Mouse (Mus musculus) activated CD4-positive, CD25-positive, alpha-beta regulatory T cell, adult 4 months (primary cell): ENCODE data around the gene Tubgcp4. TPM values are rescaled to one million over a fixed set of nuclear protein-coding genes. Genes with fewer than 3 reads are reported as not detected.
"Not testable (repeated sequence)": the region's sequence is repeated elsewhere in the genome, so short reads cannot be mapped to it uniquely, and the experiment has no call there.

Experiments
- ATAC-seq: one replicate; pipeline ENCODE4 v1.8.0; 2017
- polyA plus RNA-seq, 2 experiments: library from polyadenylated mRNA; unstranded; fragments of 100-300 nt; shearing (Covaris generic); gene quantifications; one replicate each; pipeline ENCODE4 v1.2.1; 2017

The Tubgcp4 gene
- polyA plus RNA-seq = 10 to 100 TPM; 67.7 to 89.4 TPM

- ATAC-seq = peak; percentile 19
These were observed at the start of gene Tubgcp4 for GRCm38 (mm10) chr2:121170481-121170971. Gene Tubgcp4, plus strand, starts transcription at chr2:121170654.

GRCm38 (mm10) chr2:121126302-121126701, 44.2 kb upstream of the Tubgcp4 start:
- ATAC-seq = not testable (repeated sequence)

GRCm38 (mm10) chr2:121127536-121127935, 42.9 kb upstream of the Tubgcp4 start:
- no peak for ATAC-seq

- no peak for ATAC-seq
These were observed 41.4 kb upstream of the Tubgcp4 start for GRCm38 (mm10) chr2:121128865-121129620.

- no peak for ATAC-seq
These were observed 37.6 kb upstream of the Tubgcp4 start for GRCm38 (mm10) chr2:121132822-121133221.

- no peak for ATAC-seq
These were observed 33.1 kb upstream of the Tubgcp4 start for GRCm38 (mm10) chr2:121137371-121137770.

GRCm38 (mm10) chr2:121139266-121140017, 31.0 kb upstream of the Tubgcp4 start:
- ATAC-seq = peak; percentile 24

GRCm38 (mm10) chr2:121140018-121140882, 30.2 kb upstream of the Tubgcp4 start, which contains the start of the genes Adal and Lcmt2:
Gene Adal, plus strand, starts transcription at chr2:121140428.
Gene Lcmt2, minus strand, starts transcription at chr2:121140653.
- ATAC-seq = peak; percentile 86

- ATAC-seq = no peak
These were observed 29.0 kb upstream of the Tubgcp4 start for GRCm38 (mm10) chr2:121141216-121142035.

GRCm38 (mm10) chr2:121142415-121142814, 28.0 kb upstream of the Tubgcp4 start:
- no peak for ATAC-seq

- no peak for ATAC-seq
These were observed 20.8 kb upstream of the Tubgcp4 start for GRCm38 (mm10) chr2:121149679-121150078.

GRCm38 (mm10) chr2:121153100-121153499, 17.4 kb upstream of the Tubgcp4 start:
- ATAC-seq = no peak

- no peak for ATAC-seq
These were observed 1.3 kb upstream of the Tubgcp4 start for GRCm38 (mm10) chr2:121169173-121169572.

GRCm38 (mm10) chr2:121169902-121170301, 552 bp upstream of the Tubgcp4 start:
- no peak for ATAC-seq

- ATAC-seq = peak; percentile 85
These were observed 707 bp downstream of the Tubgcp4 start, which contains the start of gene Zscan29 for GRCm38 (mm10) chr2:121170980-121171742. Gene Zscan29, minus strand, starts transcription at chr2:121171125.

- no peak for ATAC-seq
These were observed 8.5 kb downstream of the Tubgcp4 start for GRCm38 (mm10) chr2:121178828-121179479.

- ATAC-seq = no peak
These were observed 13.0 kb downstream of the Tubgcp4 start for GRCm38 (mm10) chr2:121183431-121183830.

GRCm38 (mm10) chr2:121184142-121184541, 13.7 kb downstream of the Tubgcp4 start:
- ATAC-seq = no peak

GRCm38 (mm10) chr2:121188530-121188929, 18.1 kb downstream of the Tubgcp4 start:
- no peak for ATAC-seq

- no peak for ATAC-seq
These were observed 25.0 kb downstream of the Tubgcp4 start for GRCm38 (mm10) chr2:121195466-121195865.
